Mouse (Mus musculus): ENCODE results near the gene Gstt3.

Gstt3 gene

GRCm38 (mm10) chr10:75780769-75781578 lies at the start of gene Gstt3, which contains the start of gene Gm20441:
TSS of gene Gstt3 (minus strand) at chr10:75781414.
TSS of gene Gm20441 (minus strand) at chr10:75780954.
- DNase-seq (ENCODE audit: extremely low read depth, low read depth) = peak; percentile 87

- DNase-seq (ENCODE audit: extremely low read depth, low read depth) = no peak
Measured at GRCm38 (mm10) chr10:75830275-75830670, 49.1 kb upstream of the Gstt3 start.

- no peak for DNase-seq (ENCODE audit: extremely low read depth, low read depth)
Measured at GRCm38 (mm10) chr10:75829529-75830274, 48.5 kb upstream of the Gstt3 start.

- no peak for DNase-seq (ENCODE audit: extremely low read depth, low read depth)
Measured at GRCm38 (mm10) chr10:75828500-75828931, 47.3 kb upstream of the Gstt3 start.

- DNase-seq (ENCODE audit: extremely low read depth, low read depth) = no peak
Measured at GRCm38 (mm10) chr10:75827668-75828360, 46.6 kb upstream of the Gstt3 start.

GRCm38 (mm10) chr10:75824530-75824929 lies 43.3 kb upstream of the Gstt3 start:
- DNase-seq (ENCODE audit: extremely low read depth, low read depth) = no peak

GRCm38 (mm10) chr10:75823782-75824181 lies 42.6 kb upstream of the Gstt3 start:
- no peak for DNase-seq (ENCODE audit: extremely low read depth, low read depth)

GRCm38 (mm10) chr10:75822443-75822842 lies 41.2 kb upstream of the Gstt3 start, which contains the start of gene Gstt4:
TSS of gene Gstt4 (minus strand) at chr10:75822543.
- DNase-seq (ENCODE audit: extremely low read depth, low read depth) = no peak

GRCm38 (mm10) chr10:75819882-75820281 lies 38.7 kb upstream of the Gstt3 start:
- DNase-seq (ENCODE audit: extremely low read depth, low read depth) = no peak

- no peak for DNase-seq (ENCODE audit: extremely low read depth, low read depth)
Measured at GRCm38 (mm10) chr10:75818641-75819040, 37.4 kb upstream of the Gstt3 start.

GRCm38 (mm10) chr10:75804217-75804616 lies 23.0 kb upstream of the Gstt3 start:
- no peak for DNase-seq (ENCODE audit: extremely low read depth, low read depth)

- peak; percentile 39 for DNase-seq (ENCODE audit: extremely low read depth, low read depth)
Measured at GRCm38 (mm10) chr10:75798176-75798696, 17.0 kb upstream of the Gstt3 start, which contains the start of gene Gstt1. TSS of gene Gstt1 (minus strand) at chr10:75798584.

GRCm38 (mm10) chr10:75797619-75798175 lies 16.5 kb upstream of the Gstt3 start:
- no peak for DNase-seq (ENCODE audit: extremely low read depth, low read depth)

- no peak for DNase-seq (ENCODE audit: extremely low read depth, low read depth)
Measured at GRCm38 (mm10) chr10:75796731-75797516, 15.7 kb upstream of the Gstt3 start.

- no peak for DNase-seq (ENCODE audit: extremely low read depth, low read depth)
Measured at GRCm38 (mm10) chr10:75794880-75795279, 13.7 kb upstream of the Gstt3 start.

- DNase-seq (ENCODE audit: extremely low read depth, low read depth) = no peak
Measured at GRCm38 (mm10) chr10:75790773-75791172, 9.6 kb upstream of the Gstt3 start.

GRCm38 (mm10) chr10:75789841-75790240 lies 8.6 kb upstream of the Gstt3 start:
- no peak for DNase-seq (ENCODE audit: extremely low read depth, low read depth)

GRCm38 (mm10) chr10:75789081-75789735 lies 8.0 kb upstream of the Gstt3 start:
- no peak for DNase-seq (ENCODE audit: extremely low read depth, low read depth)

GRCm38 (mm10) chr10:75788277-75788676 lies 7.1 kb upstream of the Gstt3 start:
- no peak for DNase-seq (ENCODE audit: extremely low read depth, low read depth)

GRCm38 (mm10) chr10:75785442-75785841 lies 4.2 kb upstream of the Gstt3 start:
- DNase-seq (ENCODE audit: extremely low read depth, low read depth) = no peak
